Mouse (Mus musculus) intestine, postnatal 0 days (tissue): Measurements from ENCODE around the gene Hormad1. TPM values are rescaled to one million over a fixed set of nuclear protein-coding genes. Genes with fewer than 3 reads are reported as not detected.

Experiments
- ATAC-seq: fragments of 200-750 bp; cut with Nextera tagmentation; 2 replicates; pipeline ENCODE4 v1.8.0; 2017; ENCODE audit warnings: mild to moderate bottlenecking, moderate TSS enrichment, moderate library complexity
- H3K27ac ChIP-seq: fragments of 300-500 bp; sonication (generic); 2 replicates; pipeline ENCODE4 v1.5.1; 2014; ENCODE audit warnings: mild to moderate bottlenecking, low read depth, low read length, moderate library complexity
- H3K27me3 ChIP-seq: fragments of 300-500 bp; sonication (generic); replicated peaks from 2 replicates; pipeline ENCODE4 v1.6.1; 2014; ENCODE audit warnings: low read length, mixed read lengths; ENCODE audit not compliant: control insufficient read depth, insufficient read depth
- H3K36me3 ChIP-seq: fragments of 300-500 bp; sonication (generic); 2 replicates; pipeline ENCODE4 v1.6.1; 2014; ENCODE audit warnings: mild to moderate bottlenecking, moderate library complexity; ENCODE audit not compliant: control insufficient read depth, insufficient read depth
- H3K4me1 ChIP-seq: fragments of 300-500 bp; sonication (generic); replicated peaks from 2 replicates; pipeline ENCODE4 v1.6.1; 2014; ENCODE audit warnings: antibody characterized with exemption, low read length, mixed read lengths; ENCODE audit not compliant: control insufficient read depth, insufficient read depth
- H3K4me2 ChIP-seq: fragments of 300-500 bp; sonication (generic); replicated peaks from 2 replicates; pipeline ENCODE4 v1.6.1; 2014; ENCODE audit warnings: low read depth, mild to moderate bottlenecking, moderate library complexity
- H3K4me3 ChIP-seq: fragments of 300-500 bp; sonication (generic); 2 replicates; pipeline ENCODE4 v1.5.1; 2014; ENCODE audit warnings: low read depth, low read length
- H3K9ac ChIP-seq: fragments of 300-500 bp; sonication (generic); 2 replicates; pipeline ENCODE4 v1.6.1; 2014; ENCODE audit warnings: mild to moderate bottlenecking, low read depth, low read length
- H3K9me3 ChIP-seq: fragments of 300-500 bp; sonication (generic); 2 replicates; pipeline ENCODE4 v1.6.1; 2016; ENCODE audit warnings: mixed run types; ENCODE audit not compliant: control insufficient read depth
- CTCF ChIP-seq: sonication (generic); IDR thresholded peaks from 2 replicates; pipeline ENCODE4 v1.5.1; 2016; ENCODE audit warnings: low read depth, mild to moderate bottlenecking, control low read depth, antibody characterized with exemption, moderate library complexity
- WGBS: fragments of 180-500 bp; shearing (Covaris S2); extraction: QIAGEN DNeasy Blood & Tissue Kit; methylation state at CpG from one replicate; pipeline ENCODE4 v1.1.7; 2014; 5-methylcytosine and 5-hydroxymethylcytosine counted together
- polyA plus RNA-seq: library from polyadenylated mRNA; unstranded; fragments of >200 nt; fragmentation: Nextera tagmentation; extraction: Ambion mirVana; gene quantifications from 2 replicates; pipeline ENCODE4 v1.2.1, GENCODE M21; 2015

Gene Hormad1
- polyA plus RNA-seq, 1 experiment from 2014 or later = not detected

DNA sequence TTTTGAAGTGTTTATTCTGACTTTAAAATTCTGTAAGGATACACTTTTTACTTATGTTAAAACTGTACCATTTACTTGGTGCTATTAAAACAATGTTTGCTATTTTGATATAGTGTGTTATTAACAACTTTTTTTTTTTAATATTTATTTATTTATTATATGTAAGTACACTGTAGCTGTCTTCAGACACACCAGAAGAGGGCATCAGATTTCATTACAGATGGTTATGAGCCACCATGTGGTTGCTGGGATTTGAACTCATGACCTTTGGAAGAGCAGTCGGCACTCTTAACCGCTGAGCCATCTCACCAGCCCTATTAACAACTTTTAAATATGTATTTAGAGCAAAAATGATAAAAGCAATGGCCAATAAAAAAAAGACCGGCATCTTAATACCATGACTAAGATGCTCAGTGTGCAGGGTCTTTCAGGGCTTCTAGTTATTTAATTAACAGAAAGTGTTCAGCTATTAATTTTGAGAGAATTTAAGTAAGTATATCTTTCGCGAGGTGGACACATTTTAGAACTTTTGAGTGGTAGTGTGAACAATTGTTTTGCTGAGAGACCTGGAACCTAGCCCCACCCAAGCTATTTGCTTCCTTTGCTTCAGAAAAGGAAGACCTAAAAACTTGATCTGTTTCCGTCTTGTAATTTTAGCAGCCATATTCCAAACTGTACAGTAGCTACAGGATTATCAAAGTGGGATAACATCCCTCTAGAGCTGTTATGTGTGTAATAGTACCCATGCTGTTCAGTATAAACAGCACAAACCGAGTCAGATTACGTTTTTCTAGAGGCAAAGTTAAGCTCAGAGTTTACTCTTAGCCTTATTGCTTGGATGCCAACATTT is 28.5 kb downstream of the Hormad1 start:
- H3K9me3 ChIP-seq = no peaks in the 10 kb centered on the region
- no peak for TF ChIP-seq CTCF
- 0 out of 2 replicates have a peak overlapping the region, but pooled peaks have one; percentile 31 for H3K27ac ChIP-seq
- H3K9ac ChIP-seq = no peak overlapping the region
- H3K4me2 ChIP-seq = peak overlapping the region; percentile 64
- ATAC-seq = 0 out of 2 replicates have a peak, but pooled peaks have one; percentile 18
- H3K27me3 ChIP-seq = no peaks in the 10 kb centered on the region
- H3K36me3 ChIP-seq = peaks cover 9% of the 10 kb centered on the region; the same call in 1 of the 2 replicates
- peak overlapping the region; percentile 78 for H3K4me3 ChIP-seq
- WGBS = 42% methylated on average over 8 of the region's 8 CpGs
- H3K4me1 ChIP-seq = no peaks in the 10 kb centered on the region

DNA sequence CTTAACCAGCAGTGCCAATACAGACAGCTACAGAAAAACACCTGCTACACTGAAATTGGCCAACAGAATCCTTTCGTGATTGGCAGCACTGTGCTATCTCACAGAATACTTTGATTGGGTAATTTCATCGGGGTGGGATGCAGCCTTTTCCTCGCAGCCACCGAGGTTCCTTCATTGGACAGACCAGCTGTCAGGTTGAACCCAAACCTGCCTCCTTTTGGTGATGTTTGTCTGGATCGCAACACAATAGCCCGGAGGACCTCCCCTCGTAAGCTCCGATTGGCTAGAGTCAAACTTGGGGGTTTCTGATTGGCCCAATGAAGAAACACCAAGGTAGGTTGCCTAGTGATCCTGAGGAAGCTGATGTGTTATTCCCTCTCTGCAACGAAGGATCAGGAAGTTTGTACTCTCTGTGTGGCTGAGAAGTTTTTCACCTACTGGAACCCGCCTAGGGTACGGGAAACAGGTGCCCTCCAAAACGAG is 29.2 kb downstream of the Hormad1 start, which contains the start of gene Golph3l:
Gene Golph3l (plus strand): TSS at position 331 of the 483 bp plus-strand sequence.
- peak; percentile 100 for ATAC-seq
- Histone ChIP-seq H3K4me2 (peak within 1 kb of the TSS; percentile 64), H3K4me3 (peak within 1 kb of the TSS; percentile 78), H3K4me1 (no peaks in the 10 kb centered on the region), H3K27me3 (no peaks in the 10 kb centered on the region), H3K27ac (peak within 1 kb of the TSS; percentile 54; the same call in 1 of the 2 replicates), H3K36me3 (peaks cover 12% of the 10 kb centered on the region; the same call in 1 of the 2 replicates), H3K9ac (peak within 1 kb of the TSS; percentile 50; the same call in 1 of the 2 replicates), H3K9me3 (no peaks in the 10 kb centered on the region)
- under 1% methylated on average over 12 of the region's 12 CpGs for WGBS
- peak; percentile 34; the same call in 1 of the 2 replicates for TF ChIP-seq CTCF

DNA sequence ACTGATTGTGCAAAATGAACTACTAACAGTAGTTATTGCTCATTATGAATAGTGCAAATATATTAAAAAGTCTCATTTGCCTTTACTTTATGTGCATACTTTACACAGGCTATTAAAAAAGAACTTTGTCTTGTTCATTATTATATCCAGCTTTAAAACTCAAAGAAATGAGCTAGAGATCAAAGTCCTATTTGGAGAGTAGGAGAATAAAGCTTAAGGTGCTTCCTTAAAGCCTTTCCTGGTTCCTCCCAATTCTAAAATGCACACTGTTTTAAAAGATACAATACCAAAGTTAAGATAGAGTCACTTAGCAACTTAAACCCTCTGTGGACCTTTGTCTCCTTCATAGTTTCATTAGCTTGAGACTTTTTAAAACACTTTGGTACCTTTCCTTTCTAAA is 39.3 kb downstream of the Hormad1 start:
- H3K9ac ChIP-seq = no peak overlapping the region
- ATAC-seq = peak; percentile 55
- no peak overlapping the region for H3K4me3 ChIP-seq
- H3K4me2 ChIP-seq = no peak overlapping the region; the same call in 1 of the 2 replicates
- no peaks in the 10 kb centered on the region for H3K27me3 ChIP-seq
- H3K9me3 ChIP-seq = no peaks in the 10 kb centered on the region
- peak overlapping the region; percentile 57; the same call in 1 of the 2 replicates for H3K27ac ChIP-seq
- peaks cover 17% of the 10 kb centered on the region; the same call in 1 of the 2 replicates for H3K36me3 ChIP-seq
- H3K4me1 ChIP-seq = 0 out of 2 replicates have a peak, but pooled peaks cover 3% of the 10 kb centered on the region
- no peak for TF ChIP-seq CTCF

DNA sequence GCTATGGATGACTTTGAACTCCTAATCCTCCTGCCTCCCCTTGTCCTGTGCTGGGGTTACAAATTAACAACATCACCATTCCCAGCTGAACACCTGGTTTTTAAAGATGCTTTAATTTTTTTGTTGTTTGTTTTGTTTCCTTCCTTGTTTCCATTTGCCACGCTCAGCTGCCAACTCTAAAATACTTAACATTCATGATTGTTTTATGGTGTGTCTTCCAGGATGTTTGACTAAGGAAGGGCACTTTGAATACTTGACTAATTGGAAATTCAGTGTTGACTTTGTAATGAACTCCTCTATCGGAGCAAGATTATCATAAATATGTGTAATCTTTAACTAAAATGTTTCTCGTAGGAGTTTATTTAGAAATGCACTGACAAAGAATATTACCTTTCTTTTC is 41.8 kb downstream of the Hormad1 start:
- H3K9ac ChIP-seq = no peak overlapping the region
- peaks cover 3% of the 10 kb centered on the region for H3K36me3 ChIP-seq
- no peaks in the 10 kb centered on the region for H3K9me3 ChIP-seq
- no peaks in the 10 kb centered on the region for H3K27me3 ChIP-seq
- peak overlapping the region; percentile 41; the same call in 1 of the 2 replicates for H3K27ac ChIP-seq
- 28% methylated on average over 3 of the region's 3 CpGs for WGBS
- H3K4me3 ChIP-seq = no peak overlapping the region
- peak; percentile 49 for ATAC-seq
- H3K4me2 ChIP-seq = no peak overlapping the region
- no peak for TF ChIP-seq CTCF
- 0 out of 2 replicates have a peak, but pooled peaks cover 3% of the 10 kb centered on the region for H3K4me1 ChIP-seq

DNA sequence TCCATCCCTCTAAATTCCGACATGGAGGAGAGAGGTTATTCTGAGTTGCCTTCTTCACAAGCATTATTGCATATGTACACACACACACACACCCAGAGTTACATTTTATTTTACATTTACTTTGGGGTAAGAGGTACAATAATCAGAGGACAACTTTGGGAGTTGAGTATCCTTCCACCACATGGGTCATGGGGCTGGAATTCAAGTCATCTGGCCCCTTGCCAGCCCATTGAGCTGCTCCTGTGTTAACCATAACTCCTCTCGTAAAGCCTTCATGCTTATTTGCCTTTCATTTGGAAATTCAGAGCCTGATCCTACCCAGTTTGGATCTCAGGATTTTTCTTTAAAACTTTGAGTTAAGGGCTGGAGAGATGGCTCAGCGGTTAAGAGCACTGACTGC is 46.6 kb downstream of the Hormad1 start:
- TF ChIP-seq CTCF = no peak
- Histone ChIP-seq H3K9ac (no peak overlapping the region), H3K27ac (no peak overlapping the region), H3K27me3 (no peaks in the 10 kb centered on the region), H3K9me3 (no peaks in the 10 kb centered on the region), H3K4me1 (0 out of 2 replicates have a peak, but pooled peaks cover 3% of the 10 kb centered on the region), H3K4me3 (no peak overlapping the region), H3K4me2 (no peak overlapping the region), H3K36me3 (peaks cover 34% of the 10 kb centered on the region)
- WGBS = 83% methylated on average over 3 of the region's 3 CpGs
- no peak for ATAC-seq

DNA sequence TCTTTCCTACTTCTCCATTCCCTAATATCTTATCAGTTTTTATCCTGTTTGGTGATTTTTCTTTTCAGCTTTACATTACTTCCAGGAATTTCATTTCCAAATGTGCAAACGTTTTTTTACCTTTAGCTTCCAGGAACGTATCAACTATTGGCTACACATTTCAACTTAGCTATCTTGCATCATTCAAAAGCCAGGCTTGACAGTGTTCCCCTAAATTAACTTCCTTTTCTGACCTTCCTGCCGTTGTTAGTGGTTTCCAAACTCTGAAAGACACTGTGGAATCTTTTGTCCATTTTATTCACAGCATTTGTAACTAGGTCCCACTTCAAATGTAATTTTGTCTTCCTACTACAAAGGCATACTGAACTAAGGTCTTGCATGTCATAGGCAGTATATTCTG is 49.7 kb downstream of the Hormad1 start:
- Histone ChIP-seq H3K9ac (no peak overlapping the region), H3K4me3 (no peak overlapping the region), H3K27ac (no peak overlapping the region; the same call in 1 of the 2 replicates), H3K9me3 (no peaks in the 10 kb centered on the region), H3K36me3 (peaks cover 33% of the 10 kb centered on the region), H3K4me1 (no peaks in the 10 kb centered on the region), H3K27me3 (no peaks in the 10 kb centered on the region), H3K4me2 (no peak overlapping the region)
- WGBS = 69% methylated on average over 3 of the region's 3 CpGs
- ATAC-seq = no peak
- TF ChIP-seq CTCF = no peak
